Mouse (Mus musculus) urinary bladder, postnatal 4 days (tissue): ENCODE measurements around the gene Npas1.
A peak's percentile ranks its signal among the peaks of the same experiment; 100 is the strongest.

Source experiments
- DNase-seq, 2 experiments: peaks; one replicate each; pipeline ENCODE4 v3.0.0; 2021 to 2022; ENCODE audit warnings: low spot score in 2 of 2

Gene Npas1

GRCm38 (mm10) chr7:16471549-16471948 is 6.0 kb downstream of the Npas1 start:
- no peak for DNase-seq

- no peak for DNase-seq
Observed at GRCm38 (mm10) chr7:16468115-16468514, 9.4 kb downstream of the Npas1 start.

GRCm38 (mm10) chr7:16466565-16466964 is 11.0 kb downstream of the Npas1 start:
- DNase-seq = no peak

- no peak for DNase-seq
Observed at GRCm38 (mm10) chr7:16465568-16465967, 12.0 kb downstream of the Npas1 start.

GRCm38 (mm10) chr7:16465160-16465559 is 12.4 kb downstream of the Npas1 start:
- DNase-seq = peak; percentile 49 to 82

GRCm38 (mm10) chr7:16463214-16463613 is 14.3 kb downstream of the Npas1 start:
- peak; percentile 61 to 85 for DNase-seq

GRCm38 (mm10) chr7:16461705-16462104 is 15.8 kb downstream of the Npas1 start:
- no peak for DNase-seq

- no peak for DNase-seq
Observed at GRCm38 (mm10) chr7:16461151-16461550, 16.4 kb downstream of the Npas1 start.

- no peak for DNase-seq
Observed at GRCm38 (mm10) chr7:16460566-16460965, 17.0 kb downstream of the Npas1 start.

- no peak for DNase-seq
Observed at GRCm38 (mm10) chr7:16456289-16456688, 21.2 kb downstream of the Npas1 start.

GRCm38 (mm10) chr7:16455016-16455415 is 22.5 kb downstream of the Npas1 start:
- DNase-seq = no peak

- no peak for DNase-seq
Observed at GRCm38 (mm10) chr7:16453118-16453711, 24.3 kb downstream of the Npas1 start.

GRCm38 (mm10) chr7:16452587-16453073 is 24.9 kb downstream of the Npas1 start, which contains the start of gene Tmem160:
Tmem160 (plus strand) TSS chr7:16452779.
- peak; percentile 83 to 84 for DNase-seq

- no peak for DNase-seq
Observed at GRCm38 (mm10) chr7:16451656-16452055, 25.9 kb downstream of the Npas1 start.

- no peak for DNase-seq
Observed at GRCm38 (mm10) chr7:16441241-16441640, 36.3 kb downstream of the Npas1 start.

- DNase-seq = no peak
Observed at GRCm38 (mm10) chr7:16435088-16435487, 42.4 kb downstream of the Npas1 start.

- no peak for DNase-seq
Observed at GRCm38 (mm10) chr7:16433352-16433971, 44.1 kb downstream of the Npas1 start.

- DNase-seq = peak; percentile 57 to 85
Observed at GRCm38 (mm10) chr7:16426129-16426729, 51.3 kb downstream of the Npas1 start.

- no peak for DNase-seq
Observed at GRCm38 (mm10) chr7:16425721-16426120, 51.8 kb downstream of the Npas1 start.

- DNase-seq = no peak
Observed at GRCm38 (mm10) chr7:16423731-16424130, 53.8 kb downstream of the Npas1 start.

GRCm38 (mm10) chr7:16422222-16422856 is 55.2 kb downstream of the Npas1 start:
- DNase-seq = no peak

- no peak for DNase-seq
Observed at GRCm38 (mm10) chr7:16420493-16421118, 56.9 kb downstream of the Npas1 start.
